Mouse (Mus musculus) lung, postnatal 25 days (tissue): ENCODE measurements around the gene Gpr34.
A peak's percentile ranks its signal among the peaks of the same experiment; 100 is the strongest.

Experiments used
- DNase-seq: peaks from one replicate; pipeline ENCODE4 v3.0.0; 2022; ENCODE audit warnings: low spot score

Gene Gpr34

GRCm38 (mm10) chrX:13631599-13632283 is at the start of gene Gpr34:
Gene Gpr34, plus strand, starts transcription at chrX:13632089.
- DNase-seq = no peak

- no peak for DNase-seq
Observed at GRCm38 (mm10) chrX:13599373-13599772, 32.5 kb upstream of the Gpr34 start.

DNA sequence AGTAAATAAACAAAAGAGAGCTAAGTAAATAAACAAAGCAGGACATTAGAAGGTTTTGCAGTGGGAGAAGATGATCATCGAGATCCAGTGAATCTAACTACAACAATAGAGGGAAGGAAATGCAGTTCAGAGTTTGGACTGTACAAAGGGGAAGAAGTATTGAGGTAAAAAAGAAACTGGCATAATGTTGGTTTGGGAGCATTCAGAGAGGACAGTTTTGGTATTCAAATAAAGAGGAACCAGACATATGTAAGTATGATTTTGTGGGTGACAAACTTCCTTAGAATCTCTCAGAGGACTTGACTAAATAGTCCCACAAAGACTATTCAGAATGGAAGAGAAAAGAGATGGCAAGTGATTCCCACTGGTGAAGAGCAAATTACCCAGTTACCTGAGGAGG is 31.9 kb upstream of the Gpr34 start:
- DNase-seq = no peak

DNA sequence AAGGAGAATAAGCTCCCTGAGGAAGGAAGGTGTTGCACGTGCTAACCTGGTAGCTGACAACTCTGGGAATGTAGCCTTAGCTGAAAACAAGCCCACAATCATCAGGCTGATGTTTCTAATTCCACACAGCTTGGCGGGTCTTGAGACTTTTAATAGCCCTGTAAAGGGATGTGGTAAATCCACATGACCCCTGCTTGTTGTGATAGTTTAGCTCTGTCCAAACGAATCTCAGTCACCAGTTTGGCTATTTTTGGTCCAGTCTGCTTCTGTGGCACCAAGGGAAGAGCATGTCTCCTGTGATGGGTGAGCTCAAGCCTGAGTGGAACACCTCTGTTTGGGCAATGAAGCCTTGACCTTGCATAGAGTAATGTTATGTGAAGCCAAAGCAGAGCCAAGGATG is 25.1 kb upstream of the Gpr34 start:
- DNase-seq = no peak

- no peak for DNase-seq
Observed at GRCm38 (mm10) chrX:13607752-13608151, 24.1 kb upstream of the Gpr34 start.

DNA sequence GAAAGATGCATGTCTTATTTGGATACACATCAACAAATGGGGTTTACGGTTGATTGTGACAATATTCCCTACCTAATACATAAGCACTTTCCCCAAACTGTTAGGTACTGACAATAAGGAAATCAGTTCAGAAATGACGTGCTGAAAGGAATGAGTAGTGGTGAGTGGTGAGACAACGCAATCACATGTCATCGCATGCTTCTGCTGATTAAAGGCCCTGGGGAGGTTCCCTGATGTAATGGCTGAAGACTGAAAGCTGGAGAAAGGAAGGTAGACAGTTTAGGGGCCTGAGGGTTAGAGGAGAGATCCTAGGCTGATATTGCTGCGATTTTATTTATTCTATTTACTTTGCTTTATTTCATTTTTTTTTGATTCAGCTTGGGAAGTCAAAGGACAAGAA is 20.8 kb upstream of the Gpr34 start:
- no peak for DNase-seq

DNA sequence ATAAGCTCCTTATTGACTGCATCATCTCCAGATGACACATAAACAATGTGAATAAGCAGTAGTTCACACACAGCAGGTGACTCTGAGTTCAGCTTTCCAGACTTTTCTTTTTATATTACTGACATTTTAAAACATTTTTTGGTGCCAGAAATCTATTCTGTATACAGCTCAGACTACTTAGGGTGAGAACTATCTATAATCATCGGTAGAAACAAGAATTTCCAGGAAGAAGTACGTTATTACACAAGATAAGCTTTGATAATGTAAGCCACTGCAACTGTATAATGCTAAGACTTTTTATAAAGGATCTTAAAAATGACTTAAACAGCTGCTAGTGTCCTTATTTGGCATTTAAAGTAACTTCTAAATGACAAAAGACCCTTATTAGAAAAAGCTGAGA is 19.8 kb upstream of the Gpr34 start:
- DNase-seq = no peak

GRCm38 (mm10) chrX:13616726-13617125 is 15.2 kb upstream of the Gpr34 start:
- DNase-seq = no peak

DNA sequence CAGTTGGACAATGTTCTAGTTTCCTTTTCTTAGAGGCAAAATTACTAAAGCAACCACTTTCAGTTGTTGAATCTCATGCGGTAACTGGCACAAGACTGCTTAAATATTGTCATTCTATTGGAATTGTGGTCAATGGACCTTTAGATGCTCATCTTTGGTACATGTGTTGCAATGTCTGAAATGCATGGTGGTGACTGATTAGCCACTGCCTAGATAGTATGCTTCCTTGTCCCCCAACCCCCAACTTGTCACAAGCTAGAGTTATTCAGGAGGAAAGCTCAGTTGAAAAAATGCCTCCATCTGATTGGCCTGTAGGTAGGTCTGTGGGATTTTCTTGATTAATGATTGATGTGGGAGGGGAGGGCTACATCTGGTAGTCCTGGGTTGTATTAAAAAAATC is 14.6 kb upstream of the Gpr34 start:
- no peak for DNase-seq

DNA sequence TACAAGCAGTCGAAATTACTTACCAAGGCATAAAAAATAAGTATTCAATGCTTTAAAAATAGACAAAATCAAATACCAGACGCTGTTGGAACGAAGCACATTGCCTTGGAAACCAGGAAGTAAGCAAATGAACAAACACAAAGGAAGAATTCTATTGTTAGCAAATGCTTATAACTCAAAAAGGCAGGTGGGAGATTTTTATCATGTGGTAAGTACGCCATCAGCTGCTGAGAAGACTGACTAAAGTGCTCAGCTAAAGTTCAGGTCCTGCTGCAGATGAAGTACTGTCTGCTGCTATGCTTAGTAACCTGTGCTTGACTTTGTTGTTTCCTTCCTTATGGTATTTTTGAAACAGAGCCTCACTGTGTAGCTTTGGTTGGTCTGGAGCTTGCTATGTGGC is 13.4 kb upstream of the Gpr34 start:
- peak; percentile 14 for DNase-seq

- no peak for DNase-seq
Observed at GRCm38 (mm10) chrX:13621473-13621872, 10.4 kb upstream of the Gpr34 start.

DNA sequence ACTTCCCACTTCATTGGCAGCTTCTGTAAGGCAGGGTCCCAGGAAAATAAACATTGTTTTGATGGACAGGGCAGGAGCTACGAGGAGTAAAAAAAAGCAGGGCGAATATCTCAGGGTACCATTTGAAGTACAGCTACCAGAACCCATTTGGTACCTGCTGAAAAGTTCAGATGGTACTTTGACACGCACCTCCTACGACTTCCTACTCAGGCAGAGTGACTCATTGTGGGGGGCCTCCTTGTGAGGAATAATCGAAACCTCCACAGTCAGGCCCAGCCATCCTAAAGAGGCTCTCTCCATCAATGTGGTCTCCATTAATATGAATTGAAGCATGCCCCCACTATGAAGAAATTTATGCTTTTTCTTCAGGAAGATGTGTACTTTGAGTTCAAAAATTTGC is 9.2 kb upstream of the Gpr34 start:
- no peak for DNase-seq

GRCm38 (mm10) chrX:13636398-13636797 is 4.5 kb downstream of the Gpr34 start:
- no peak for DNase-seq

DNA sequence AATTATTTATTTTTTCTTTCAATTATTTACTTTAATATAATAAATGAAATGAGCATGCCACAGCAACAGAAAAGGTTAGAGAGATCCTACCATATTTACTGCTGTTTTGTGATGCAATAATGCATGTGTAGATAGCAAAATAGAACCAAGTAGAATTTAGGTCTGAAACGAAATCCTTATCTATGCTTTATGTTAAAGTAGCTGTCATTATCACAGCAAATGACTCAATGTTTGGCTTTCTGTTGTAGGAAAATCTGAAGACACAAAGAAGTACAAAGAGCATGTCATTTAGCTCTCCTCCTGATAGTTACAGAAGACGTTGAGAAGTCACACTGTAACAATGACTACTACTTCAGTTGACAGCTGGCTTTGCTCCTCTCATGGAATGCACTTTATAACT is 7.0 kb downstream of the Gpr34 start:
- DNase-seq = no peak

DNA sequence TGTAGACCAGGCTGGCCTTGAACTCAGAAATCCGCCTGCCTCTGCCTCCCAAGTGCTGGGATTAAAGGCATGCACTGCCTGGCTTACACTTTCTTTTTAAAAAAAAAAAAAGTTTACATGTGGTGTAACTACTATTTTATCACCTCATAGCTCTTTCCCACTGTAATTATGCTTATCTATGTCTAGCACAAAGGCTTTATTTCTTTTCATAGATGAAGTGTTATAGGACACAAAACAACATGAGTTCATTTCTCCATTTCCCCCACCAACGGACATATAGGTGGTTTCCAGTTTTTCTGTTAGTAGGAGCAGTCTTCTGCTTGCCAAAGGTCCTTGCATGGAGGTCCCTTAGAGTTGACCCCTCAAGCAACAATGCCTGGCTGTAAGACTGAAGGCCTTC is 20.0 kb downstream of the Gpr34 start:
- DNase-seq = no peak

GRCm38 (mm10) chrX:13652291-13652690 is 20.4 kb downstream of the Gpr34 start:
- no peak for DNase-seq

DNA sequence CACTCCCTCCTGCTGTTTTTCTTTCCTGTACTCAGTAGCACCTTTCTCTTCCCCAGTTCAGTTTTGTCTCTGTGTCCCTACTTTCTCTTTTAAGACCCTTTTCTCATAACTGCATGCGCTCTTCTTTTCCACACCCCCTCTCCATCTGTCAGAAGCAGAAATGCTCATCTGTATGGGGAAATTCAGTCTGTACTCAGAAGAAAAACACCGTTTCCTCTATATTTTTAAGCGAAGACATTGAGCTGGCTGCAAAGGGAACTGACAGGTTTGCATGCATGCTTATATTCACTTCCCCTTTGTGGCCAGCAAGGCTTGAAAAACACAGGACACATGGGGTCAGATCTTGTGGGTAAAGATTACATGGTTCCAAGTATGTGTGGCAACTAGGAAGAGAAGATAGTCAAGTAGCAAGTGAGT is 23.1 kb downstream of the Gpr34 start:
- peak; percentile 54 for DNase-seq

DNA sequence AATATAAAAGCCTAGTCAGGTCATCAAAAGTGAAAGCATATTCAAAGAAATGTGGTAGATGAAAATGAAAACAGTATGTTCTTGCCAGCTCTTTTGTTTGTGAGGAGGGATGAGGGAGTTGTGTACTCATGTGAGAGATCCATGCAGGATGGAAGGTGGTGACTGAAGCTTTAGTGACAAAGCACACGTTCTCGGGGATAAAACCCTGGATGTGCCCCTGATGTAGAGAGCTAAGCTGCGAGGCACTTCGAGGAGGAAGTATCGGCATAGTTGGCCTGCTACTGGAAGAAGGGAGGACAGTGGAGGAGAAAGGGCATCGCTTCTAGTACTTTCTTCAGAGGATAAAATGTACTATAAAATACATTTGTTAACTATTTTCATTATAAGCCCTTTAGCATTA is 24.0 kb downstream of the Gpr34 start:
- no peak for DNase-seq

- peak; percentile 39 for DNase-seq
Observed at GRCm38 (mm10) chrX:13656721-13657120, 24.8 kb downstream of the Gpr34 start.

DNA sequence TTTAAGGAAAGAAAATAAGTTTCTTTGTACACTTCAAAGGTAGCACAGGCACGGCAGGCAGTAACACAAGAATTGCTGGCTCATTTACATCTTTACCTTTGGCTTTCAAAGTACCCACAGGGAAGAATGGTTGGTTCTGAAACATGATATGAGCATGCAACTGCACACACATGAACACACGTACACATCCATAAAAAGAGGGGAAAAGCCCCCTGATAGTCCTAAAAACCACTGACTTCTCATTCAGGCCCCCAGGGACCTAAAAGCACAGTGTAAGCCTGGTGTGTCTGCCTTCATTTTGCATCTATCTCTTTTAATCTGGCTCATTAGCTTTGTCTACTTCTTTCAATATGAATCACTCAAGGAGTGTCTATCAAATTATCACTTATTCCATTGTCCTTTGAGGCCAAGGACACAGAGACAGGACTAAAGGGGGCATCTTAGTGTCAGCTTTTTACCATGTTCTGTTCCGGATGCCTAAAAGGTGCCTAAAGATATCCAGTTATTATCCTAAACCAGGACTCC is 26.8 kb downstream of the Gpr34 start:
- DNase-seq = no peak

DNA sequence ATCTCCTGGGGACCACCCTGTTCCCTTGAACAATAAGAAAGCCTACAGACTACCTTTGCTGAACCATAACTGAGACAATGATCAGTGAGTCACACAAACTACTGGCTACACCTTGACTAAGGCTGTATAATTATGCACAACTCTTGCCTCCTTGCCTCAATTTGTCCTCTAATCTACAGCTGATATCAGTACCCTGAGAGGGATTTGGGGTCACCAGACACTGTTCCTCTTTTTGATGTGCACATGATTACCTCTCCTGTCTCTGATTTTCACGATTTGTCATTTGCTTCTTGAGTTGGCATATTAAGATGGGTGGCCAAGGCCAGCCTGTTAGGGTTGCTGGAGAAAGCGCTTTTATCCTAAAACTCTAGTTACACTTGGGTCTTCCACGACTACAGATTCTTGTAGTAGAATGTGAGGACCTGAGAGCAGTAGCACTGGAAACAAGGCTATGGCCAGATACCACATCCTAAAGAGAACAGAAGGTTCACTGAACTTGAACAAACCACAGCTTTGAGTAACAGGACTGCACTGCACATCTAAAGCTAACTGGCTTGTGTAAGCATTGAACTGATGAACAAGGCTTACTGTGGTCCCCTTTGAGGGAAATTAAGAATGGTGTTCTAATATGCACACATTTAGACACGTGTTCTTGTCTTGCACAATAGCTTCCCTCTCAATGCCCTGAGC is 27.5 kb downstream of the Gpr34 start:
- no peak for DNase-seq

DNA sequence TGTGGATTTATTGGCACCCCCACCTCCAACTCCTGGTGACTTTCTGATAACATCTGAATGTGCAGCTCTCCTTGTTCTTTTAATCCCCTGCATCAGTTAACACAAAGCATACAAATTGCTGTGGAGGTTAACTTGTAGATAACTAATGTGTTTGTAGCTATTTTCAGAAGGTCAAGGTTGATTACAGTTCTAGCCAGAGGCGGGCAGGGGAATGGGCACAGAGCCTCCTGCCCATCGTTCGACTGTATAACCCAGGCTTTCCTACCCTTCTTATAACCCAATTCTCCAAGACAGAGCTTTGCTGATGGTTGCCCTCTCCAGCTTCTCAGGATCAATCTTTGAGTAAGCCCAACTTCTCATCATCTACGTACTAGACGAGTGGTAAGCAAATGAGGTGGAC is 29.2 kb downstream of the Gpr34 start, which contains the start of gene Gpr82:
Gene Gpr82 (plus strand): TSS at position 301 of the 400 bp plus-strand sequence.
- no peak for DNase-seq

DNA sequence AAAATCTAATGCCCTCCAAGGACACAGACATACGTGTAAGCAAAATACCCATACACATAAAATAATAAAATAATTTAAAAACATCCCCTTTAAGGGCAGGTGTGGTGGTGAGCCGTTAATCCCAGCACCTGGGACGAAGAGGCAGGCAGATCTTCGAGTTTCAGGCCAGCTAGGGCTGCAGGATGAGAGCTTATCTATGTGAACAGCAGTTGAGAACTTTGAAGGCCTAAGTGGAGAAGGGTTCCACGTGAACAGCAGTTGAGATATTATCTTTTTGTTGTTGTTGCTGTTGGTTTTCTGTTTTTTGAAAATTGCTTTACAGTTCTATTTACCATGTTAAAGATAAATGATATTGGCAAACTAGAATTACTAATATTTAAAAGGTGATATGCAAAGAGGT is 37.0 kb downstream of the Gpr34 start:
- DNase-seq = no peak

DNA sequence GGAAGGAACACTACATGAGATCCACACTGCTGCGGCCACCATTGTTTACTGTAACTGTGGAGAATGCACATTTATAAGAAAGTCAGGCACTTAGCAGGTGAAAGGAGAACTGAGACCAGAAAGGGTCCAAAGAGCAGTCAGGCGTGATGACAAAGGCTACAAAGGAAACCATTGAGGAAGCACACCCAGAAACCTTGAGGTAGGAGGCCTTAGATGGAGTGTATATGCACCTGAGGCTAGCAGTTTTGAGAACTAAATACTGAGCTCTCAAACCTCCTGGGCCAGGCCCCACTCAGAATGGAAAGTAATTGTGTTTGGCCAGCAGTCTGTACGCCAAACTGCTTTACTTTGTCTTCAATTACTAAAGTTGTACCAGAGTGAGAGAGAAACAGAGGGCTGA is 38.5 kb downstream of the Gpr34 start:
- no peak for DNase-seq
